Mouse (Mus musculus) layer of hippocampus, adult 11-12 months (tissue): ENCODE measurements around the gene Bcl2l2.

Source experiments
- DNase-seq: peaks from one replicate; pipeline ENCODE4 v3.0.0; 2022; ENCODE audit warnings: low spot score

The Bcl2l2 gene

GRCm38 (mm10) chr14:54883154-54884021, at the start of gene Bcl2l2, which contains the start of gene Gm20521:
Bcl2l2 (plus strand) TSS chr14:54883377.
Gm20521 (plus strand) TSS chr14:54883441.
- DNase-seq = peak; percentile 74

GRCm38 (mm10) chr14:54843461-54843860, 39.7 kb upstream of the Bcl2l2 start:
- no peak for DNase-seq

GRCm38 (mm10) chr14:54855726-54856125, 27.5 kb upstream of the Bcl2l2 start:
- DNase-seq = no peak

- DNase-seq = no peak
Measured at GRCm38 (mm10) chr14:54856703-54857102, 26.5 kb upstream of the Bcl2l2 start.

- DNase-seq = no peak
Measured at GRCm38 (mm10) chr14:54857891-54858290, 25.3 kb upstream of the Bcl2l2 start.

GRCm38 (mm10) chr14:54860511-54860910, 22.7 kb upstream of the Bcl2l2 start:
- peak; percentile 78 for DNase-seq

- peak; percentile 93 for DNase-seq
Measured at GRCm38 (mm10) chr14:54863501-54864312, 19.5 kb upstream of the Bcl2l2 start.

- no peak for DNase-seq
Measured at GRCm38 (mm10) chr14:54864313-54865036, 18.7 kb upstream of the Bcl2l2 start.

GRCm38 (mm10) chr14:54865626-54866025, 17.6 kb upstream of the Bcl2l2 start:
- DNase-seq = no peak

- no peak for DNase-seq
Measured at GRCm38 (mm10) chr14:54866268-54866667, 16.9 kb upstream of the Bcl2l2 start.

- no peak for DNase-seq
Measured at GRCm38 (mm10) chr14:54866936-54867335, 16.2 kb upstream of the Bcl2l2 start.

GRCm38 (mm10) chr14:54868026-54868425, 15.2 kb upstream of the Bcl2l2 start:
- no peak for DNase-seq

GRCm38 (mm10) chr14:54870861-54871260, 12.3 kb upstream of the Bcl2l2 start, which contains the start of gene Homez:
Homez (minus strand) TSS chr14:54870961.
- no peak for DNase-seq

GRCm38 (mm10) chr14:54874165-54874564, 9.0 kb upstream of the Bcl2l2 start:
- DNase-seq = no peak

GRCm38 (mm10) chr14:54875844-54876538, 7.2 kb upstream of the Bcl2l2 start:
- peak; percentile 64 for DNase-seq

- DNase-seq = peak; percentile 89
Measured at GRCm38 (mm10) chr14:54876539-54877047, 6.6 kb upstream of the Bcl2l2 start.

- DNase-seq = peak; percentile 65
Measured at GRCm38 (mm10) chr14:54877048-54877715, 6.0 kb upstream of the Bcl2l2 start, which contains the start of gene Ppp1r3e. Ppp1r3e (minus strand) TSS chr14:54877550.

- no peak for DNase-seq
Measured at GRCm38 (mm10) chr14:54884022-54884712, 990 bp downstream of the Bcl2l2 start.

- DNase-seq = no peak
Measured at GRCm38 (mm10) chr14:54885309-54885708, 2.1 kb downstream of the Bcl2l2 start.

GRCm38 (mm10) chr14:54892200-54892599, 9.0 kb downstream of the Bcl2l2 start, which contains the start of gene Pabpn1:
Pabpn1 (plus strand) TSS chr14:54892500.
- no peak for DNase-seq
